Mouse (Mus musculus): ENCODE measurements around the gene 1810010H24Rik. TPM values are rescaled to one million over a fixed set of nuclear protein-coding genes. Genes with fewer than 3 reads are reported as not detected.
"Not testable (repeated sequence)": the region's sequence is repeated elsewhere in the genome, so short reads cannot be mapped to it uniquely, and the experiment has no call there.

1810010H24Rik gene
- total and polyA plus RNA-seq, 3 experiments, result 0.42 to 2.5 TPM; not detected in 1

DNA sequence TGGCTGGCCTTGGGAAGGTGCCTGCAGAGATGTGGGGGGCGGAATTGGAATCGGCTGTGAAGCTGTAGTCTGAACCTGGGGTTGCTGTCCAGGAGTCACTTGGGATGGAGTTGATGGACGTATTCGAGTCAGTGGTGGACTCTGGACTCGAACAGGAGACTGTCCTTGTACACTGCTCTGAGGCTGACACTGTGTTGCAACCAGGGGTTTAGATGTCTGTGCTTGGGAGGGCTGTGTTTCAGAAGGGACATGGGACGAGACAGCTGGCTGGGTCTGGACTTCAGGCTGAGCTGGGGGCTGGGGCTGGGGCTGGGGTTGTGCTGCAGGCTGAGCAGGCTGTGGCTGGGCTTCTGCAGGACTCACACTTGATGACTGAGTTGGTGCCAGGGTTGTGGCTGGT lies 29.4 kb downstream of the 1810010H24Rik start:
- TF ChIP-seq GATA1 (IDR thresholded peaks at IDR 0.05; ENCODE audit: low read depth, low read length) (no peak), USF2 (IDR thresholded peaks at IDR 0.05; ENCODE audit: borderline replicate concordance in 1 of 2, insufficient read depth in 1 of 2, low read depth in 1 of 2, low read length in 2 of 2) (no peak), POLR2AphosphoS2 (IDR thresholded peaks at IDR 0.05; ENCODE audit: low read length) (no peak), MAFK (IDR thresholded peaks at IDR 0.05; ENCODE audit: borderline replicate concordance, low read depth, low read length) (no peak), HCFC1 (IDR thresholded peaks at IDR 0.05; ENCODE audit: low read depth, low read length) (no peak), MYB (IDR thresholded peaks at IDR 0.05; ENCODE audit: low read depth, low read length) (no peak), POLR2A (IDR thresholded peaks at IDR 0.05; ENCODE audit: control insufficient read depth in 1 of 2, insufficient read depth in 1 of 2, low read depth in 1 of 2, low read length in 2 of 2, poor library complexity in 1 of 2) (no peak), NRF1 (IDR thresholded peaks at IDR 0.05; ENCODE audit: insufficient read depth, low read depth, low read length, poor library complexity, severe bottlenecking) (no peak), E2F4 (IDR thresholded peaks at IDR 0.05; ENCODE audit: borderline replicate concordance, low read depth, low read length) (no peak), MXI1 (IDR thresholded peaks at IDR 0.05; ENCODE audit: low read depth, low read length) (no peak), POLR2AphosphoS5 (IDR thresholded peaks at IDR 0.05; ENCODE audit: borderline replicate concordance, low read depth, low read length) (no peak), MAZ (IDR thresholded peaks at IDR 0.05; ENCODE audit: low read depth, low read length) (no peak), SIN3A (IDR thresholded peaks at IDR 0.05; ENCODE audit: low read length) (no peak), CHD2 (IDR thresholded peaks at IDR 0.05; ENCODE audit: low read length) (no peak), CTCF (IDR thresholded peaks at IDR 0.05 in 2 of 3, conservative IDR thresholded peaks at IDR 0.05 in 1 of 3; ENCODE audit: control insufficient read depth in 1 of 3, insufficient read depth in 1 of 3, low read depth in 2 of 3, low read length in 3 of 3, poor library complexity in 1 of 3, severe bottlenecking in 1 of 3) (no peak), JUND (IDR thresholded peaks at IDR 0.05; ENCODE audit: low read depth, low read length) (no peak), ETS1 (IDR thresholded peaks at IDR 0.05; ENCODE audit: low read depth, low read length) (no peak), RCOR1 (IDR thresholded peaks at IDR 0.05; ENCODE audit: low read depth, low read length) (no peak)
- Histone ChIP-seq H3K27me3 (ENCODE audit: control insufficient read depth in 1 of 2, insufficient read depth in 2 of 2, low read length in 2 of 2) (no peaks in the 10 kb centered on the region), H3K9me3 (replicated peaks; ENCODE audit: insufficient read depth, low read length) (no peaks in the 10 kb centered on the region), H3K79me2 (ENCODE audit: control insufficient read depth, insufficient read depth, low read length, poor library complexity) (no peaks in the 10 kb centered on the region), H3K36me3 (ENCODE audit: control insufficient read depth in 1 of 2, insufficient read depth in 2 of 2, low read length in 2 of 2) (peaks cover 0 to 27% of the 10 kb centered on the region in 2 experiments; a peak in 2 of 4 replicates), H3K4me1 (ENCODE audit: control insufficient read depth in 1 of 2, insufficient read depth in 2 of 2, low read length in 2 of 2) (no peaks in the 10 kb centered on the region), H3K4me3 (ENCODE audit: control insufficient read depth in 1 of 2, insufficient read depth in 1 of 2, low read depth in 2 of 2, low read length in 2 of 2) (no peak overlapping the region), H3K27ac (ENCODE audit: control insufficient read depth, low read depth, low read length) (no peak overlapping the region), H3K9ac (ENCODE audit: control insufficient read depth, low read depth, low read length, poor library complexity, severe bottlenecking) (no peak overlapping the region)
- DNase-seq (ENCODE audit: low read depth, low spot score), result no peak

GRCm38 (mm10) chr11:107057391-107057790 lies 31.9 kb downstream of the 1810010H24Rik start:
- Histone ChIP-seq H3K4me1 (ENCODE audit: control insufficient read depth in 1 of 2, insufficient read depth in 2 of 2, low read length in 2 of 2) (no peaks in the 10 kb centered on the region), H3K9me3 (replicated peaks; ENCODE audit: insufficient read depth, low read length) (no peaks in the 10 kb centered on the region), H3K27me3 (ENCODE audit: control insufficient read depth in 1 of 2, insufficient read depth in 2 of 2, low read length in 2 of 2) (no peaks in the 10 kb centered on the region), H3K36me3 (ENCODE audit: control insufficient read depth in 1 of 2, insufficient read depth in 2 of 2, low read length in 2 of 2) (peaks cover 0 to 40% of the 10 kb centered on the region in 2 experiments; a peak in 2 of 4 replicates), H3K79me2 (ENCODE audit: control insufficient read depth, insufficient read depth, low read length, poor library complexity) (no peaks in the 10 kb centered on the region), H3K27ac (ENCODE audit: control insufficient read depth, low read depth, low read length) (no peak overlapping the region), H3K9ac (ENCODE audit: control insufficient read depth, low read depth, low read length, poor library complexity, severe bottlenecking) (no peak overlapping the region), H3K4me3 (ENCODE audit: control insufficient read depth in 1 of 2, insufficient read depth in 1 of 2, low read depth in 2 of 2, low read length in 2 of 2) (no peak overlapping the region)
- DNase-seq (ENCODE audit: low read depth, low spot score), result no peak
- TF ChIP-seq ETS1 (IDR thresholded peaks at IDR 0.05; ENCODE audit: low read depth, low read length) (no peak), SMC3 (IDR thresholded peaks at IDR 0.05; ENCODE audit: low read depth, low read length) (no peak), CTCF (IDR thresholded peaks at IDR 0.05 in 2 of 3, conservative IDR thresholded peaks at IDR 0.05 in 1 of 3; ENCODE audit: control insufficient read depth in 1 of 3, insufficient read depth in 1 of 3, low read depth in 2 of 3, low read length in 3 of 3, poor library complexity in 1 of 3, severe bottlenecking in 1 of 3) (no peak), ELF1 (IDR thresholded peaks at IDR 0.05; ENCODE audit: low read depth, low read length) (no peak), CHD2 (IDR thresholded peaks at IDR 0.05; ENCODE audit: low read length) (no peak), ZMIZ1 (IDR thresholded peaks at IDR 0.05; ENCODE audit: low read depth, low read length) (no peak), TBP (IDR thresholded peaks at IDR 0.05; ENCODE audit: low read depth, low read length) (no peak)

DNA sequence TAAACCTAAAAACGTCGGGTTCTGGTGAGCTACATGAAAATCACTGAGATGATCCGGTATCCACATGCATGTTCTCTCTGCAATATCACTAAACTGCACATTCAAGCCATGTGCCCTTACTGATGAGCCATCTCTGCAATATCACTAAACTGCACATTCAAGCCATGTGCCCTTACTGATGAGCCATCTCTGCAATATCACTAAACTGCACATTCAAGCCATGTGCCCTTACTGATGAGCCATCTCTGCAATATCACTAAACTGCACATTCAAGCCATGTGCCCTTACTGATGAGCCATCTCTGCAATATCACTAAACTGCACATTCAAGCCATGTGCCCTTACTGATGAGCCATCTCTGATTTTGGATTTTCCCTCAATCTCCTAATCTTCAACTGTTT lies 34.2 kb downstream of the 1810010H24Rik start:
- H3K4me1 ChIP-seq (ENCODE audit: control insufficient read depth in 1 of 2, insufficient read depth in 2 of 2, low read length in 2 of 2); H3K79me2 ChIP-seq (ENCODE audit: control insufficient read depth, insufficient read depth, low read length, poor library complexity); H3K27me3 ChIP-seq (ENCODE audit: control insufficient read depth in 1 of 2, insufficient read depth in 2 of 2, low read length in 2 of 2); DNase-seq (ENCODE audit: low read depth, low spot score); H3K4me3 ChIP-seq (ENCODE audit: control insufficient read depth in 1 of 2, insufficient read depth in 1 of 2, low read depth in 2 of 2, low read length in 2 of 2); H3K9ac ChIP-seq (ENCODE audit: control insufficient read depth, low read depth, low read length, poor library complexity, severe bottlenecking); H3K27ac ChIP-seq (ENCODE audit: control insufficient read depth, low read depth, low read length); H3K9me3 ChIP-seq (replicated peaks; ENCODE audit: insufficient read depth, low read length): not testable (repeated sequence)
- peaks cover 0 to 40% of the 10 kb centered on the region in 2 experiments; a peak in 2 of 4 replicates for H3K36me3 ChIP-seq (ENCODE audit: control insufficient read depth in 1 of 2, insufficient read depth in 2 of 2, low read length in 2 of 2)

Data from MEL (cell line).